Mouse (Mus musculus) macrophage (primary cell): ENCODE results near the gene Astl. TPM values are rescaled to one million over a fixed set of nuclear protein-coding genes. Genes with fewer than 3 reads are reported as not detected.

Source experiments
- H3K27ac ChIP-seq: fragments of 350-480 bp; formaldehyde crosslinking; 2 replicates; pipeline ENCODE4 v1.9.0; 2021
- H3K36me3 ChIP-seq: fragments of 350-480 bp; formaldehyde crosslinking; 2 replicates; pipeline ENCODE4 v1.9.0; 2021; ENCODE audit errors: inconsistent target
- H3K4me3 ChIP-seq: fragments of 350-480 bp; formaldehyde crosslinking; 2 replicates; pipeline ENCODE4 v1.9.0; 2021; ENCODE audit errors: inconsistent target
- H3K79me2 ChIP-seq: fragments of 350-480 bp; formaldehyde crosslinking; 2 replicates; pipeline ENCODE4 v1.9.0; 2021; ENCODE audit errors: inconsistent target
- WGBS: methylation state at CpG from one replicate; pipeline ENCODE4 v1.1.7; 2026; ENCODE audit warnings: inconsistent platforms; ENCODE audit not compliant: missing documents; 5-methylcytosine and 5-hydroxymethylcytosine counted together
- polyA plus RNA-seq: library from polyadenylated mRNA; stranded (reverse); fragments of 250-400 nt; gene quantifications from 3 replicates; pipeline ENCODE4 v1.2.4, GENCODE M21; 2018; ENCODE audit warnings: inconsistent platforms

Astl gene
- polyA plus RNA-seq, 1 experiment from 2014 or later = not detected

DNA sequence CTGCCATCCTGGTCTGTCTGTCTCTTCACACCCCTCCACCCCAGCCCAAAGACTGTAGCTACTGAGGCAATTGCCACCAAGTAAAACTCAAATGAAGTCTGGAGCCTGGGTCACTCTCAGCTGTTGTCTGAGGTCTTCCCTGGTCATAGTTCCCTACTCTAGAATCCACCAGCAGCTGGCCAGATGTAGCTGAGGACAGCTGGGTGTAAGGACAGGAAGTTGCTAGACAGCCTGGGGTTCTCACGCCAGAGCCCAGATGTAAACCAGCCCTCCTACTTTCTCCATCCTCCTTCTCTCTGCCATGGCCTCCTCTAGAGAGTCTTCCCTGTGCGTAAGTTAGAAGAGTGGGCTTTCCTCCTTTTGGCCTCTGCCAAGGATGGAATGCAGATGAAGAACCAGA, 49.1 kb downstream of the Astl start:
- H3K27ac ChIP-seq = no peak overlapping the region
- H3K79me2 ChIP-seq = no peaks in the 10 kb centered on the region
- no peaks in the 10 kb centered on the region for H3K36me3 ChIP-seq
- no peak overlapping the region for H3K4me3 ChIP-seq
- whole genome bisulfite sequencing = 73% methylated on average over 2 of the region's 2 CpGs

DNA sequence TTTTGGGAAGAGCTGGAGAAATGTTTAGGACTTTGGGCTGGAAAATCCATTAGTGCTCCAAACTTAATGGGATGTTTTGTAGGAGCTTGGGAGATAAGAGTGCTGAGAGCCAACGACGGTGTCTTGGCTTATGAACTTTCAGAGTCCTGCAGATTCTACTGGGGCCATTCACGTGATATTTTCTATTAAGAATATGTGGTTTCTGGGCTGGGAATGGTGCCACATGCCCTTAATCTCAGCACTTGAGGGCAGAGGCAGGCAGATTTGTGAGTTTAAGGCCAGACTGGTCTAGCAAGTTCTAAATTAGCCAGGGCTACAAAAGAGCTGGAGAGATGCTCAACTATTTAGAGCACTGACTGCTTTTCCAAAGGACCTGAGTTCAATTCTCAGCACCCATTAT, 51.9 kb downstream of the Astl start:
- H3K36me3 ChIP-seq = no peaks in the 10 kb centered on the region
- H3K79me2 ChIP-seq = no peaks in the 10 kb centered on the region
- H3K4me3 ChIP-seq = no peak overlapping the region
- 84% methylated on average over 3 of the region's 3 CpGs for WGBS
- H3K27ac ChIP-seq = no peak overlapping the region

DNA sequence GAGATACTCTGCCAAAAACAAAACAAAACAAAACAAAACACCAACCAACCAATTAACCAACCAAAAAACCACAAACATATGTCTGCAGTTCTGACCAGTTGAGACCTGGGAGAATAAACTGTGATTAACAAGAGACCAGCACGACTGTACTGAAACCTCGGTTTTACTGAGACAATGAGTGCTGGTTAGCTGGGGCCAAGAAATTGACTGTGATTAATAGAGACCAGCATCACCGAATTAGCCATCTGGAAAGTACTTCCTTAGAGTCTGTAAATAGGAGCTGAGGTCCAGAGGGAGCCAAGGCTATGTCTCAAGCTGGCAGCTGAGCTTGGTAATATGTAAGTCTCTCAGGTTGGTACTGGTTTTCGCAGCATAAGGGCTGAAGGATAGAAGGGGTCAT, 52.4 kb downstream of the Astl start:
- H3K4me3 ChIP-seq = no peak overlapping the region
- WGBS = 72% methylated on average over 4 of the region's 4 CpGs
- H3K79me2 ChIP-seq = no peaks in the 10 kb centered on the region
- H3K27ac ChIP-seq = no peak overlapping the region
- H3K36me3 ChIP-seq = no peaks in the 10 kb centered on the region

DNA sequence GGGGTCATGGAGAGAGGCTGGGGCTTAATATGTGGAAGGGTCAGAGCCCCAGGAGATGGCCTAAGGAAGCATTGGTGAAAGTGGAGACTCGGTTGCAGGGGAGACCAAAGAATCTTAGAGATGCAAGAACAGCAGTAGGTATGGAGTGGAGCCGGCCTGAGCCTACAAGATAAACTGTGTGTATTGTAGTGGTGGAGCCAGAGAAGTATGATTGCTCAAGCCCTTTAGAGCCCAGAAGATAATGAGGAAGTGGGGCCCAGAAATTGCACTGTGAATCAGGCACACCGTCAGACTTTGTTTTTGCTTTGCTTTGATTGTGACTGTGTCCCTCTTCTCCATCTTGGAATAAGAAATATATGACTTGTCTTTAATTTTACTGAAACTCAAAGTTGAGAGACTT, 52.9 kb downstream of the Astl start:
- H3K4me3 ChIP-seq = no peak overlapping the region
- H3K79me2 ChIP-seq = no peaks in the 10 kb centered on the region
- H3K27ac ChIP-seq = no peak overlapping the region
- WGBS = 28% methylated on average over 3 of the region's 3 CpGs
- H3K36me3 ChIP-seq = no peaks in the 10 kb centered on the region

DNA sequence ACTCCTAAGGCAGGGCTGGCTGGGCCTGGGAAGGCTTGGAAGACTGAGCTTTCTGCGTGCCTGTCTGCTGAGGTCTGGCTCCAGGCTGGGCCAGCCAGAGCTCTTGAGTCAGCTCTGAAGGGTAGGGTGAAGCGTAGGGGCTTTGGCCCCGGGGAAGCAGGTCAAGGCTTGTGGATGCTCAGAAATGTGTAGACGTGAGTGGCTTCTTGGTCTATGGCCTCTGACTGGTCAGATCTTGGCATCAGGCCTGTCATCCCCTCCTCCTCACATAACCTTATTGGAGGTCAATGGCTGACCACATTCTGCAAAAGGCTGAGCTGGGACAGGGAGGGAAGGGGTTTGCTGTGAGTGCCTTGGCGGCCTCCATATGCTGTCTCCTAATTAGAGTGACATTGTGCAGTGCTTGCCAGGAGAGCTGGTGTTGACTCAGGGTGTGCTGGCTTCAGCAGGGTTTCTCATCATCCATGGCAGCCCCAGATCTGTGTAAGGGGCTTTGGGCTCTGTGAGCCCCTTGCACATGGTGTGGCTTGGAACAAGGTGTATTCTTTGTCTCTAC, 56.2 kb downstream of the Astl start:
- WGBS = 90% methylated on average over 5 of the region's 5 CpGs
- Histone ChIP-seq H3K79me2 (no peaks in the 10 kb centered on the region), H3K4me3 (no peak overlapping the region), H3K36me3 (no peaks in the 10 kb centered on the region), H3K27ac (no peak overlapping the region)

DNA sequence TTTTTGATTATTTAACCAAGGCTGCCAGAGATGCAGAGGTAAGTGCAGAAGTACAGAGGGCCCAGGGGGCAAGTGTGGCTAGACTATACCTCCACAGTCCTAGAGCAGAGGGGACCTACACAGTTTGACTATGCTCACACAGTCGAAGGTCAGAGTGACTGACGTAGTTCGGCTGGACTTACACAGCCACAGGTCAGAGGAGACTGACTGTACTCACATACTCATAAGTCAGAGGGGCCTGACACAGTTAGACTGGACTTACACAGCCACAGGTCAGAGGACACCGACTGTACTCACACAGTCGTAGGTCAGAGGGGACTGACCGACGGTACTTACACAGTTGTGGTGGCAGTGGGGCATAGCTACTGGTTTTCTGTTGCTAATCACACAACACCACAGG, 60.3 kb downstream of the Astl start:
- H3K27ac ChIP-seq = no peak overlapping the region
- 91% methylated on average over 6 of the region's 7 CpGs for WGBS
- no peaks in the 10 kb centered on the region for H3K36me3 ChIP-seq
- H3K79me2 ChIP-seq = no peaks in the 10 kb centered on the region
- no peak overlapping the region for H3K4me3 ChIP-seq

Other genes starting within 250 kb of the Astl start
- 7.7 to 21.8 TPM (median 19.2 TPM) in 3 replicates for gene Ncaph, start 204.7 kb upstream of the Astl start, polyA plus RNA-seq
- 18.4 to 28.0 TPM (median 22.5 TPM) in 3 replicates for gene Itpripl1, start 195.2 kb upstream of the Astl start, polyA plus RNA-seq
- gene 1810024B03Rik, start 130.4 kb upstream of the Astl start, polyA plus RNA-seq = 0.63 to 1.0 TPM (median 0.79 TPM) in 3 replicates
- 44.6 to 52.3 TPM (median 48.2 TPM) in 3 replicates for gene Snrnp200, start 130.3 kb upstream of the Astl start, polyA plus RNA-seq
- 34.0 to 44.5 TPM (median 35.1 TPM) in 3 replicates for gene Ciao1, start 90.8 kb upstream of the Astl start, polyA plus RNA-seq
- 41.4 to 70.2 TPM (median 50.3 TPM) in 3 replicates for gene Tmem127, start 90.7 kb upstream of the Astl start, polyA plus RNA-seq
- 14.5 to 35.9 TPM (median 26.1 TPM) in 3 replicates for gene Stard7, start 68.4 kb upstream of the Astl start, polyA plus RNA-seq
- gene Dusp2, start 2.5 kb upstream of the Astl start, polyA plus RNA-seq = 2.5 to 7.1 TPM (median 3.9 TPM) in 3 replicates
- not detected in 3 replicates for gene Adra2b, start 24.6 kb downstream of the Astl start, polyA plus RNA-seq
- 0.09 TPM in 1 of 3 replicates, not detected in the others for gene Gpat2, start 86.6 kb downstream of the Astl start, polyA plus RNA-seq
- 4.1 to 11.8 TPM (median 9.2 TPM) in 3 replicates for gene Fahd2a, start 105.9 kb downstream of the Astl start, polyA plus RNA-seq
- not detected in 3 replicates for gene Kcnip3, start 183.5 kb downstream of the Astl start, polyA plus RNA-seq
- gene Prom2, start 202.8 kb downstream of the Astl start, polyA plus RNA-seq = not detected in 3 replicates
- gene Zfp661, start 248.5 kb downstream of the Astl start, polyA plus RNA-seq = 1.2 to 1.7 TPM (median 1.4 TPM) in 3 replicates
- 23.5 to 46.2 TPM (median 34.0 TPM) in 3 replicates for gene Mrps5, start 248.6 kb downstream of the Astl start, polyA plus RNA-seq